Mouse (Mus musculus): ENCODE results near the gene Cryge. TPM values are rescaled to one million over a fixed set of nuclear protein-coding genes. Genes with fewer than 3 reads are reported as not detected.

Gene Cryge
- polyA plus RNA-seq, 1 experiment: not detected

- Histone ChIP-seq H3K27me3 (ENCODE audit: control insufficient read depth, insufficient read depth, insufficient read length) (no peaks in the 10 kb centered on the region), H3K79me3 (ENCODE audit: low read depth) (no peaks in the 10 kb centered on the region), H3K79me2 (ENCODE audit: control insufficient read depth, insufficient read depth) (no peaks in the 10 kb centered on the region), H3K4me3 (ENCODE audit: insufficient read depth, poor library complexity, severe bottlenecking) (no peak overlapping the region), H3ac (ENCODE audit: control insufficient read depth, insufficient read length, low read depth) (no peak overlapping the region), H3K36me3 (ENCODE audit: control insufficient read depth, insufficient read depth) (no peaks in the 10 kb centered on the region)
- TF ChIP-seq MAX (IDR thresholded peaks at IDR 0.05) (no peak), USF1 (IDR thresholded peaks at IDR 0.05; ENCODE audit: low read depth) (no peak), MYOD1 (IDR thresholded peaks at IDR 0.05; ENCODE audit: control insufficient read depth, insufficient read length, low read depth) (no peak), CTCF (IDR thresholded peaks at IDR 0.05; ENCODE audit: control insufficient read depth, insufficient read depth, insufficient read length) (no peak), CEBPB (IDR thresholded peaks at IDR 0.05; ENCODE audit: low read depth) (no peak), MYOG (IDR thresholded peaks at IDR 0.05; ENCODE audit: control insufficient read depth, extremely low read depth, insufficient read length) (no peak), FOSL1 (IDR thresholded peaks at IDR 0.05; ENCODE audit: insufficient read depth, low read length, poor library complexity, severe bottlenecking) (no peak)
Observed at GRCm38 (mm10) chr1:65051696-65052095, 747 bp upstream of the Cryge start.

- Histone ChIP-seq H3K36me3 (ENCODE audit: control insufficient read depth, insufficient read depth) (no peaks in the 10 kb centered on the region), H3K79me2 (ENCODE audit: control insufficient read depth, insufficient read depth) (no peaks in the 10 kb centered on the region), H3K4me3 (ENCODE audit: insufficient read depth, poor library complexity, severe bottlenecking) (no peak overlapping the region), H3ac (ENCODE audit: control insufficient read depth, insufficient read length, low read depth) (no peak overlapping the region), H3K27me3 (ENCODE audit: control insufficient read depth, insufficient read depth, insufficient read length) (peaks cover 4% of the 10 kb centered on the region), H3K79me3 (ENCODE audit: low read depth) (no peaks in the 10 kb centered on the region)
- no peak for TF ChIP-seq CEBPB (IDR thresholded peaks at IDR 0.05; ENCODE audit: low read depth)
- TF ChIP-seq MYOG (IDR thresholded peaks at IDR 0.05; ENCODE audit: control insufficient read depth, extremely low read depth, insufficient read length): no peak
- no peak for TF ChIP-seq MYOD1 (IDR thresholded peaks at IDR 0.05; ENCODE audit: control insufficient read depth, insufficient read length, low read depth)
- TF ChIP-seq MAX (IDR thresholded peaks at IDR 0.05): no peak
- no peak for TF ChIP-seq FOSL1 (IDR thresholded peaks at IDR 0.05; ENCODE audit: insufficient read depth, low read length, poor library complexity, severe bottlenecking)
- TF ChIP-seq CTCF (IDR thresholded peaks at IDR 0.05; ENCODE audit: control insufficient read depth, insufficient read depth, insufficient read length): no peak
- no peak for TF ChIP-seq USF1 (IDR thresholded peaks at IDR 0.05; ENCODE audit: low read depth)
Observed at GRCm38 (mm10) chr1:65048781-65049180, 2.2 kb downstream of the Cryge start.

- H3K79me3 ChIP-seq (ENCODE audit: low read depth): no peaks in the 10 kb centered on the region
- H3K79me2 ChIP-seq (ENCODE audit: control insufficient read depth, insufficient read depth): no peaks in the 10 kb centered on the region
- TF ChIP-seq MAX (IDR thresholded peaks at IDR 0.05) (no peak), MYOG (IDR thresholded peaks at IDR 0.05; ENCODE audit: control insufficient read depth, extremely low read depth, insufficient read length) (no peak), CEBPB (IDR thresholded peaks at IDR 0.05; ENCODE audit: low read depth) (no peak), USF1 (IDR thresholded peaks at IDR 0.05; ENCODE audit: low read depth) (no peak), FOSL1 (IDR thresholded peaks at IDR 0.05; ENCODE audit: insufficient read depth, low read length, poor library complexity, severe bottlenecking) (no peak), CTCF (IDR thresholded peaks at IDR 0.05; ENCODE audit: control insufficient read depth, insufficient read depth, insufficient read length) (no peak), MYOD1 (IDR thresholded peaks at IDR 0.05; ENCODE audit: control insufficient read depth, insufficient read length, low read depth) (no peak)
- no peaks in the 10 kb centered on the region for H3K36me3 ChIP-seq (ENCODE audit: control insufficient read depth, insufficient read depth)
- H3K4me3 ChIP-seq (ENCODE audit: insufficient read depth, poor library complexity, severe bottlenecking): no peak overlapping the region
- no peak overlapping the region for H3ac ChIP-seq (ENCODE audit: control insufficient read depth, insufficient read length, low read depth)
- H3K27me3 ChIP-seq (ENCODE audit: control insufficient read depth, insufficient read depth, insufficient read length): peaks cover 4% of the 10 kb centered on the region
Observed at GRCm38 (mm10) chr1:65046401-65047109, 4.4 kb downstream of the Cryge start.

- Histone ChIP-seq H3K27me3 (ENCODE audit: control insufficient read depth, insufficient read depth, insufficient read length) (peaks cover 4% of the 10 kb centered on the region), H3ac (ENCODE audit: control insufficient read depth, insufficient read length, low read depth) (no peak overlapping the region), H3K79me2 (ENCODE audit: control insufficient read depth, insufficient read depth) (no peaks in the 10 kb centered on the region), H3K79me3 (ENCODE audit: low read depth) (no peaks in the 10 kb centered on the region), H3K36me3 (ENCODE audit: control insufficient read depth, insufficient read depth) (no peaks in the 10 kb centered on the region), H3K4me3 (ENCODE audit: insufficient read depth, poor library complexity, severe bottlenecking) (no peak overlapping the region)
- no peak for TF ChIP-seq MYOG (IDR thresholded peaks at IDR 0.05; ENCODE audit: control insufficient read depth, extremely low read depth, insufficient read length)
- TF ChIP-seq USF1 (IDR thresholded peaks at IDR 0.05; ENCODE audit: low read depth): no peak
- no peak for TF ChIP-seq MYOD1 (IDR thresholded peaks at IDR 0.05; ENCODE audit: control insufficient read depth, insufficient read length, low read depth)
Observed at GRCm38 (mm10) chr1:65043433-65043832, 7.5 kb downstream of the Cryge start.

GRCm38 (mm10) chr1:65041837-65042236 is 9.1 kb downstream of the Cryge start:
- no peak overlapping the region for H3K4me3 ChIP-seq (ENCODE audit: insufficient read depth, poor library complexity, severe bottlenecking)
- H3K36me3 ChIP-seq (ENCODE audit: control insufficient read depth, insufficient read depth): no peaks in the 10 kb centered on the region
- no peak for TF ChIP-seq MAX (IDR thresholded peaks at IDR 0.05)
- TF ChIP-seq CEBPB (IDR thresholded peaks at IDR 0.05; ENCODE audit: low read depth): no peak
- TF ChIP-seq FOSL1 (IDR thresholded peaks at IDR 0.05; ENCODE audit: insufficient read depth, low read length, poor library complexity, severe bottlenecking): no peak
- TF ChIP-seq MYOD1 (IDR thresholded peaks at IDR 0.05; ENCODE audit: control insufficient read depth, insufficient read length, low read depth): no peak
- no peak for TF ChIP-seq USF1 (IDR thresholded peaks at IDR 0.05; ENCODE audit: low read depth)
- no peak for TF ChIP-seq MYOG (IDR thresholded peaks at IDR 0.05; ENCODE audit: control insufficient read depth, extremely low read depth, insufficient read length)
- TF ChIP-seq CTCF (IDR thresholded peaks at IDR 0.05; ENCODE audit: control insufficient read depth, insufficient read depth, insufficient read length): no peak
- H3K27me3 ChIP-seq (ENCODE audit: control insufficient read depth, insufficient read depth, insufficient read length): peaks cover 4% of the 10 kb centered on the region
- no peak overlapping the region for H3ac ChIP-seq (ENCODE audit: control insufficient read depth, insufficient read length, low read depth)
- H3K79me2 ChIP-seq (ENCODE audit: control insufficient read depth, insufficient read depth): no peaks in the 10 kb centered on the region
- no peaks in the 10 kb centered on the region for H3K79me3 ChIP-seq (ENCODE audit: low read depth)

GRCm38 (mm10) chr1:65040806-65041205 is 10.1 kb downstream of the Cryge start:
- TF ChIP-seq MAX (IDR thresholded peaks at IDR 0.05): no peak
- no peak for TF ChIP-seq MYOG (IDR thresholded peaks at IDR 0.05; ENCODE audit: control insufficient read depth, extremely low read depth, insufficient read length)
- no peak for TF ChIP-seq MYOD1 (IDR thresholded peaks at IDR 0.05; ENCODE audit: control insufficient read depth, insufficient read length, low read depth)
- no peak for TF ChIP-seq CTCF (IDR thresholded peaks at IDR 0.05; ENCODE audit: control insufficient read depth, insufficient read depth, insufficient read length)
- TF ChIP-seq USF1 (IDR thresholded peaks at IDR 0.05; ENCODE audit: low read depth): no peak
- TF ChIP-seq FOSL1 (IDR thresholded peaks at IDR 0.05; ENCODE audit: insufficient read depth, low read length, poor library complexity, severe bottlenecking): no peak
- TF ChIP-seq CEBPB (IDR thresholded peaks at IDR 0.05; ENCODE audit: low read depth): no peak
- no peaks in the 10 kb centered on the region for H3K36me3 ChIP-seq (ENCODE audit: control insufficient read depth, insufficient read depth)
- H3K27me3 ChIP-seq (ENCODE audit: control insufficient read depth, insufficient read depth, insufficient read length): peaks cover 4% of the 10 kb centered on the region
- H3K79me3 ChIP-seq (ENCODE audit: low read depth): no peaks in the 10 kb centered on the region
- H3K4me3 ChIP-seq (ENCODE audit: insufficient read depth, poor library complexity, severe bottlenecking): no peak overlapping the region
- no peaks in the 10 kb centered on the region for H3K79me2 ChIP-seq (ENCODE audit: control insufficient read depth, insufficient read depth)
- H3ac ChIP-seq (ENCODE audit: control insufficient read depth, insufficient read length, low read depth): no peak overlapping the region

Measured in C2C12 (cell line).